Mouse (Mus musculus) spleen, adult 12 weeks (tissue): ENCODE data around the gene Afm.

Experiments used
- DNase-seq: peaks from one replicate; pipeline ENCODE4 v3.0.0; 2022; ENCODE audit warnings: low spot score

Afm gene

GRCm38 (mm10) chr5:90518356-90519100 is at the start of gene Afm:
Gene Afm (plus strand): TSS chr5:90518932.
- no peak for DNase-seq

GRCm38 (mm10) chr5:90470836-90471235 is 47.9 kb upstream of the Afm start:
- no peak for DNase-seq

GRCm38 (mm10) chr5:90473902-90474301 is 44.8 kb upstream of the Afm start:
- DNase-seq: no peak

- no peak for DNase-seq
These were observed 44.4 kb upstream of the Afm start for GRCm38 (mm10) chr5:90474369-90474768.

- DNase-seq: no peak
These were observed 42.0 kb upstream of the Afm start for GRCm38 (mm10) chr5:90476741-90477140.

GRCm38 (mm10) chr5:90477308-90478140 is 41.2 kb upstream of the Afm start:
- DNase-seq: no peak

- no peak for DNase-seq
These were observed 39.8 kb upstream of the Afm start for GRCm38 (mm10) chr5:90478886-90479285.

GRCm38 (mm10) chr5:90485597-90485996 is 33.1 kb upstream of the Afm start:
- DNase-seq: no peak

- no peak for DNase-seq
These were observed 30.4 kb upstream of the Afm start for GRCm38 (mm10) chr5:90488323-90488722.

- no peak for DNase-seq
These were observed 28.2 kb upstream of the Afm start, which contains the start of gene Afp for GRCm38 (mm10) chr5:90490518-90490917. Gene Afp (plus strand): TSS chr5:90490737.

GRCm38 (mm10) chr5:90492440-90492839 is 26.3 kb upstream of the Afm start:
- DNase-seq: peak; percentile 11

GRCm38 (mm10) chr5:90494308-90494707 is 24.4 kb upstream of the Afm start:
- no peak for DNase-seq

GRCm38 (mm10) chr5:90499509-90499908 is 19.2 kb upstream of the Afm start:
- DNase-seq: no peak

- DNase-seq: peak; percentile 28
These were observed 18.0 kb upstream of the Afm start for GRCm38 (mm10) chr5:90500714-90501113.

- no peak for DNase-seq
These were observed 17.0 kb upstream of the Afm start for GRCm38 (mm10) chr5:90501752-90502151.

- DNase-seq: no peak
These were observed 14.0 kb upstream of the Afm start for GRCm38 (mm10) chr5:90504742-90505141.

GRCm38 (mm10) chr5:90506507-90506906 is 12.2 kb upstream of the Afm start:
- DNase-seq: no peak

- no peak for DNase-seq
These were observed 11.3 kb upstream of the Afm start for GRCm38 (mm10) chr5:90507411-90507949.

- DNase-seq: no peak
These were observed 8.7 kb upstream of the Afm start for GRCm38 (mm10) chr5:90509828-90510592.

GRCm38 (mm10) chr5:90512288-90512955 is 6.3 kb upstream of the Afm start:
- DNase-seq: no peak

- DNase-seq: no peak
These were observed 3.2 kb upstream of the Afm start for GRCm38 (mm10) chr5:90515561-90515960.

GRCm38 (mm10) chr5:90551191-90551590 is 32.5 kb downstream of the Afm start:
- DNase-seq: no peak
